Mouse (Mus musculus) embryonic fibroblast, embryonic 13.5 days (primary cell): ENCODE data around the gene Rnf150.

Experiments used
- CTCF ChIP-seq: IDR thresholded peaks from 2 replicates; pipeline ENCODE4 v1.5.1; 2011; ENCODE audit warnings: mild to moderate bottlenecking, control low read depth, low read length, moderate library complexity, borderline replicate concordance; ENCODE audit not compliant: insufficient read depth
- POLR2A ChIP-seq: IDR thresholded peaks from 2 replicates; pipeline ENCODE4 v1.6.1; 2011; ENCODE audit warnings: low read depth, mild to moderate bottlenecking, control low read depth, low read length, moderate library complexity

GRCm38 (mm10) chr8:82959980-82960610 lies 96.9 kb downstream of the Rnf150 start:
- TF ChIP-seq CTCF (no peak), POLR2A (no peak)
